Mouse (Mus musculus) C2C12 (cell line): ENCODE data around the gene Tmem258. TPM values are rescaled to one million over a fixed set of nuclear protein-coding genes. Genes with fewer than 3 reads are reported as not detected.
A peak's percentile ranks its signal among the peaks of the same experiment; 100 is the strongest.

Experiments
- H3K27me3 ChIP-seq: one replicate; pipeline ENCODE4 v1.6.1; 2011; ENCODE audit not compliant: control insufficient read depth, insufficient read depth, insufficient read length
- H3K36me3 ChIP-seq: one replicate; pipeline ENCODE4 v1.6.1; 2011; ENCODE audit not compliant: control insufficient read depth, insufficient read depth
- H3K4me3 ChIP-seq: one replicate; pipeline ENCODE4 v1.5.1; 2011; ENCODE audit warnings: mild to moderate bottlenecking, control low read depth; ENCODE audit not compliant: poor library complexity, insufficient read depth, severe bottlenecking
- H3K79me2 ChIP-seq: one replicate; pipeline ENCODE4 v1.6.1; 2011; ENCODE audit not compliant: control insufficient read depth, insufficient read depth
- H3K79me3 ChIP-seq: one replicate; pipeline ENCODE4 v1.6.1; 2011; ENCODE audit warnings: low read depth, control low read depth
- H3ac ChIP-seq: one replicate; pipeline ENCODE3; 2011; ENCODE audit warnings: low read depth; ENCODE audit not compliant: control insufficient read depth, insufficient read length
- CEBPB ChIP-seq: IDR thresholded peaks from one replicate; pipeline ENCODE4 v1.6.1; 2011; ENCODE audit warnings: low read depth, mild to moderate bottlenecking, control low read depth, moderate library complexity
- CTCF ChIP-seq: IDR thresholded peaks from one replicate; pipeline ENCODE4 v1.5.1; 2011; ENCODE audit not compliant: control insufficient read depth, insufficient read depth, insufficient read length
- FOSL1 ChIP-seq: IDR thresholded peaks from one replicate; pipeline ENCODE4 v1.8.0; 2011; ENCODE audit warnings: mild to moderate bottlenecking, low read length; ENCODE audit not compliant: poor library complexity, insufficient read depth, severe bottlenecking
- MAX ChIP-seq: IDR thresholded peaks from one replicate; pipeline ENCODE4 v1.6.1; 2011; ENCODE audit warnings: mild to moderate bottlenecking, control low read depth
- MYOD1 ChIP-seq: IDR thresholded peaks from one replicate; pipeline ENCODE4 v1.6.1; 2011; ENCODE audit warnings: low read depth; ENCODE audit not compliant: control insufficient read depth, insufficient read length
- MYOG ChIP-seq: IDR thresholded peaks from one replicate; pipeline ENCODE4 v1.6.1; 2011; ENCODE audit not compliant: control insufficient read depth, insufficient read length; ENCODE audit errors: extremely low read depth
- USF1 ChIP-seq: IDR thresholded peaks from one replicate; pipeline ENCODE4 v1.6.1; 2011; ENCODE audit warnings: low read depth, mild to moderate bottlenecking, control low read depth, moderate library complexity
- polyA plus RNA-seq: library from polyadenylated mRNA; unstranded; fragments of >200 nt; fragmentation: generic; extraction: Trizol; gene quantifications from one replicate; pipeline ENCODE4 v1.2.1, GENCODE M21; 2012; ENCODE audit warnings: missing spikeins

Tmem258 gene
- polyA plus RNA-seq, 1 experiment = 339 TPM

- H3K4me3 ChIP-seq = peak overlapping the region; percentile 90
- H3ac ChIP-seq = peak overlapping the region; percentile 47
- peaks cover 46% of the 10 kb centered on the region for H3K36me3 ChIP-seq
Observed at GRCm38 (mm10) chr19:10204616-10205001, 795 bp downstream of the Tmem258 start.

GRCm38 (mm10) chr19:10205051-10205450, 1.2 kb downstream of the Tmem258 start:
- Histone ChIP-seq H3K4me3 (peak overlapping the region; percentile 90), H3ac (no peak overlapping the region), H3K79me2 (peaks cover 62% of the 10 kb centered on the region), H3K79me3 (peaks cover 46% of the 10 kb centered on the region), H3K36me3 (peaks cover 41% of the 10 kb centered on the region), H3K27me3 (no peaks in the 10 kb centered on the region)
- TF ChIP-seq MYOG (no peak), CEBPB (no peak), FOSL1 (no peak)

More at GRCm38 (mm10) chr19:10204616-10205001, 795 bp downstream of the Tmem258 start:
- peaks cover 62% of the 10 kb centered on the region for H3K79me2 ChIP-seq
- TF ChIP-seq USF1 (no peak), CEBPB (peak; percentile 39), MAX (peak; percentile 49)
- H3K79me3 ChIP-seq = peaks cover 47% of the 10 kb centered on the region
- H3K27me3 ChIP-seq = no peaks in the 10 kb centered on the region

GRCm38 (mm10) chr19:10208851-10209250, 5.0 kb downstream of the Tmem258 start:
- Histone ChIP-seq H3K4me3 (no peak overlapping the region), H3K79me2 (peaks cover 25% of the 10 kb centered on the region), H3ac (no peak overlapping the region), H3K27me3 (no peaks in the 10 kb centered on the region), H3K36me3 (peaks cover 21% of the 10 kb centered on the region), H3K79me3 (peaks cover 16% of the 10 kb centered on the region)
- TF ChIP-seq MAX (no peak), CEBPB (no peak), CTCF (no peak), MYOD1 (no peak), FOSL1 (no peak), MYOG (no peak), USF1 (no peak)

GRCm38 (mm10) chr19:10210885-10211284, 7.1 kb downstream of the Tmem258 start:
- H3K27me3 ChIP-seq = no peaks in the 10 kb centered on the region
- no peak overlapping the region for H3ac ChIP-seq
- H3K79me3 ChIP-seq = peaks cover 2% of the 10 kb centered on the region
- peaks cover 18% of the 10 kb centered on the region for H3K36me3 ChIP-seq
- no peak for TF ChIP-seq MAX
- no peak for TF ChIP-seq MYOD1
- TF ChIP-seq CTCF = no peak
- no peak for TF ChIP-seq USF1
- TF ChIP-seq MYOG = no peak
- H3K79me2 ChIP-seq = peaks cover 4% of the 10 kb centered on the region
- no peak overlapping the region for H3K4me3 ChIP-seq

- no peak for TF ChIP-seq CEBPB
- no peak for TF ChIP-seq MYOD1
- TF ChIP-seq MYOG = no peak
- TF ChIP-seq MAX = no peak
- no peak for TF ChIP-seq FOSL1
- TF ChIP-seq CTCF = no peak
- H3K79me3 ChIP-seq = no peaks in the 10 kb centered on the region
- H3K27me3 ChIP-seq = peaks cover 14% of the 10 kb centered on the region
- H3K79me2 ChIP-seq = no peaks in the 10 kb centered on the region
- peaks cover 5% of the 10 kb centered on the region for H3K36me3 ChIP-seq
- no peak overlapping the region for H3K4me3 ChIP-seq
- no peak overlapping the region for H3ac ChIP-seq
Observed at GRCm38 (mm10) chr19:10213796-10214471, 10.1 kb downstream of the Tmem258 start.

GRCm38 (mm10) chr19:10216101-10216500, 12.3 kb downstream of the Tmem258 start:
- H3K36me3 ChIP-seq = no peaks in the 10 kb centered on the region
- no peak overlapping the region for H3K4me3 ChIP-seq
- H3K79me3 ChIP-seq = no peaks in the 10 kb centered on the region
- H3K27me3 ChIP-seq = peaks cover 17% of the 10 kb centered on the region
- no peak overlapping the region for H3ac ChIP-seq
- no peaks in the 10 kb centered on the region for H3K79me2 ChIP-seq
- TF ChIP-seq FOSL1 (no peak), MAX (no peak), MYOD1 (no peak), USF1 (no peak), CEBPB (no peak), MYOG (no peak), CTCF (no peak)
